ENCODE assay signal across 8 mouse cellular contexts in the genomic region with DNA sequence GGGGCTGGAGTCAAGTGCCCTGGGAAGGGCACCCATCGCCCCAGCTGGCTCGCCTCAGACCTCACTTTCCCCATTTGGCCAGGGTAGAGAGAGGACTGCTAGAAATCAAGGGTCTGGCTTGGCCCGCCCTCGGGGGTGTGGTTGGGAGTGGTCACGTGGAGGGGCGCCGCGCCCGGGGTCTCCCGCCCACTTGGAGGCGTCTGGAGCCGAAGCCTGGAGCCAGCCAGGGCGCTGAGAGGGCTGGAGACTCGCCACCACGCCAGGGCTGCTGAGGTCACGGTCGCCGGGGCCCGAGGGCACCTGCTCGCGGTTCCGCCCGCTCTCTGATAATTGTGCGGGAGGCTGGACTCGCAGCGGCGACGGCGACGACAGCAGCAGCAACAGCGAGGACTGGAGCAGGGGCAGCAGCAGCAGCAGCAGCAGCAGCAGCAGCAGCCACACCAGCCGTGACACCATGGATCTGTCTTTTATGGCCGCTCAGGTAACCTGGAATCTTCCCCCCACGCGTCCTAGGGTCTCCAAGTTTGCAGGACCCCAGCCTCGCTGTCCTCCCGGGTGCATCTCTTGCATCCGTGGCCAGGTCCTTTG. TPM values are rescaled to one million over a fixed set of nuclear protein-coding genes. Genes with fewer than 3 reads are reported as not detected.
DNase-seq lines count a peak whose midpoint lies in the region; ATAC-seq and TF ChIP-seq lines count a peak whose summit lies in the region.

D430019H16Rik (plus strand) TSS at position 187 of the 588 bp plus-strand sequence.

- peak; percentile 84 for DNase-seq in gastrocnemius, postnatal 14 days
- peak; percentile 37 for DNase-seq in left cerebral cortex, adult 11 months (ENCODE audit: low spot score)
- peak; percentile 93 for DNase-seq in lung, postnatal 10 days
- DNase-seq in right cerebral cortex, postnatal 10 days (ENCODE audit: low spot score in 2 of 2), result peak; percentile 89 to 90
- no peak for DNase-seq in thymus, postnatal 14 days

- peak within 1 kb of the TSS; percentile 59 for H3K4me2 ChIP-seq in hindbrain, embryonic 15.5 days

- H3K27me3 ChIP-seq in hindbrain, embryonic 15.5 days, result no peaks in the 10 kb centered on the region

- intact Hi-C loops in gastrocnemius, postnatal 14 days (cut with DNase I; ENCODE audit: low total_unique reads), result no loop called here

- no peak for TF ChIP-seq CTCF in cortical plate, adult 2 months (IDR thresholded peaks at IDR 0.05; ENCODE audit: extremely low read depth, insufficient read depth, low read length)

- TF ChIP-seq POLR2A in cortical plate, adult 2 months (IDR thresholded peaks at IDR 0.05; ENCODE audit: extremely low read depth, insufficient read depth, low read length), result no peak

- peak within 1 kb of the TSS; percentile 79 for H3K27ac ChIP-seq in cortical plate, adult 2 months (ENCODE audit: insufficient read depth, low read length)
- peak within 1 kb of the TSS; percentile 87 for H3K27ac ChIP-seq in hindbrain, embryonic 15.5 days (replicated peaks)

- peak within 1 kb of the TSS; percentile 80 for H3K4me3 ChIP-seq in cortical plate, adult 2 months (ENCODE audit: insufficient read depth, low read length)
- peak within 1 kb of the TSS; percentile 67 for H3K4me3 ChIP-seq in hindbrain, embryonic 15.5 days

- no peaks in the 10 kb centered on the region for H3K36me3 ChIP-seq in hindbrain, embryonic 15.5 days

- no peaks in the 10 kb centered on the region for H3K9me3 ChIP-seq in hindbrain, embryonic 15.5 days

- WGBS in hindbrain, embryonic 15.5 days, result 0% methylated on average over 38 of the region's 38 CpGs

- H3K9ac ChIP-seq in hindbrain, embryonic 15.5 days, result peak within 1 kb of the TSS; percentile 86

- H3K4me1 ChIP-seq in cortical plate, adult 2 months (ENCODE audit: control insufficient read depth, insufficient read depth, low read length), result peaks cover 5% of the 10 kb centered on the region; the same call in 1 of the 2 replicates
- H3K4me1 ChIP-seq in hindbrain, embryonic 15.5 days (replicated peaks), result peaks cover 48% of the 10 kb centered on the region

- peak; percentile 11 for ATAC-seq in activated CD4-positive, CD25-positive, alpha-beta regulatory T cell, adult 4 months
- peak; percentile 88 for ATAC-seq in hindbrain, embryonic 15.5 days (ENCODE audit: low FRiP score, low read depth)

RNA-seq across cellular contexts. Expression of gene D430019H16Rik, which starts in this region (rescaled TPM):
- under 1 TPM; 0.26 to 0.51 TPM for polyA plus RNA-seq in activated CD4-positive, CD25-positive, alpha-beta regulatory T cell, adult 4 months (2017; shearing (Covaris generic))
- polyA plus RNA-seq in cortical plate, adult 2 months (2012; rRNA removed), result 60.9 and 65.5 TPM in 2 replicates
- 1 to 10 TPM; 1.1 to 1.6 TPM for total RNA-seq in gastrocnemius, postnatal 14 days (2021)
- 12.3 and 12.7 TPM in 2 replicates for polyA plus RNA-seq in hindbrain, embryonic 15.5 days (2015; fragmentation: Nextera tagmentation; extraction: Ambion mirVana)

Comparison
In these comparisons a context has a peak if more than half of its experiments do, and no peak if none do; other contexts are left out.
1. Peak in ATAC-seq in activated CD4-positive, CD25-positive, alpha-beta regulatory T cell, adult 4 months; RNA of the gene not detected or under 1 TPM.